Comparison of ENCODE assay signal across 9 mouse cellular contexts in genomic region chr6:22280217-22280861, GRCm38 (mm10). TPM values are rescaled to one million over a fixed set of nuclear protein-coding genes. Genes with fewer than 3 reads are reported as not detected.
A peak's percentile ranks its signal among the peaks of the same experiment; 100 is the strongest.
DNase-seq lines count a peak whose midpoint lies in the region; ATAC-seq lines count a peak whose summit lies in the region.
"Had no signal": no experiment of that assay in that cellular context is flagged by ENCODE, and none has a peak within 500 bp of the region (broad histone marks: within the 10 kb centered on the region; RNA-seq: fewer than 3 reads in every experiment).

No protein-coding gene starts in this region.

- H3K4me2 ChIP-seq in midbrain, embryonic 14.5 days (ENCODE audit: low read length): no peak overlapping the region
- H3K4me2 ChIP-seq in midbrain, embryonic 11.5 days: no peak overlapping the region
- H3K4me2 ChIP-seq in heart, embryonic 13.5 days: peak overlapping the region; percentile 13

- no peak for ATAC-seq in midbrain, embryonic 14.5 days (ENCODE audit: low FRiP score, low TSS enrichment)
- no peak for ATAC-seq in midbrain, embryonic 11.5 days (ENCODE audit: low FRiP score)
- ATAC-seq in heart, embryonic 13.5 days (ENCODE audit: extremely low read depth, insufficient number of reproducible peaks, low FRiP score, low TSS enrichment): no peak

- H3K4me3 ChIP-seq in midbrain, embryonic 14.5 days (replicated peaks; ENCODE audit: low read depth, low read length): no peak overlapping the region
- no peak overlapping the region for H3K4me3 ChIP-seq in midbrain, embryonic 11.5 days (ENCODE audit: low read depth, low read length)
- H3K4me3 ChIP-seq in heart, embryonic 13.5 days: no peak overlapping the region

- no peak overlapping the region for H3K9ac ChIP-seq in midbrain, embryonic 14.5 days (replicated peaks; ENCODE audit: low read length)
- no peak overlapping the region for H3K9ac ChIP-seq in midbrain, embryonic 11.5 days (ENCODE audit: low read length)
- H3K9ac ChIP-seq in heart, embryonic 13.5 days: no peak overlapping the region

- no peaks in the 10 kb centered on the region for H3K9me3 ChIP-seq in midbrain, embryonic 14.5 days (ENCODE audit: control insufficient read depth, low read length)
- H3K9me3 ChIP-seq in midbrain, embryonic 11.5 days (ENCODE audit: control insufficient read depth, low read length): no peaks in the 10 kb centered on the region
- no peaks in the 10 kb centered on the region for H3K9me3 ChIP-seq in heart, embryonic 13.5 days

- H3K36me3 ChIP-seq in midbrain, embryonic 14.5 days (ENCODE audit: control insufficient read depth, insufficient read depth, low read length): no peaks in the 10 kb centered on the region
- H3K36me3 ChIP-seq in midbrain, embryonic 11.5 days (ENCODE audit: control insufficient read depth, insufficient read depth, low read length): no peaks in the 10 kb centered on the region
- H3K36me3 ChIP-seq in heart, embryonic 13.5 days: no peaks in the 10 kb centered on the region

- no peaks in the 10 kb centered on the region for H3K27me3 ChIP-seq in midbrain, embryonic 14.5 days (ENCODE audit: control insufficient read depth, insufficient read depth, low read length)
- H3K27me3 ChIP-seq in midbrain, embryonic 11.5 days (ENCODE audit: control insufficient read depth, insufficient read depth, low read length): no peaks in the 10 kb centered on the region
- H3K27me3 ChIP-seq in heart, embryonic 13.5 days (replicated peaks): no peaks in the 10 kb centered on the region

- no peaks in the 10 kb centered on the region for H3K4me1 ChIP-seq in midbrain, embryonic 14.5 days (ENCODE audit: control insufficient read depth, insufficient read depth, low read length)
- H3K4me1 ChIP-seq in midbrain, embryonic 11.5 days (ENCODE audit: control insufficient read depth, insufficient read depth, low read length): no peaks in the 10 kb centered on the region
- peaks cover 12% of the 10 kb centered on the region; the same call in 1 of the 2 replicates for H3K4me1 ChIP-seq in heart, embryonic 13.5 days

- WGBS in midbrain, embryonic 14.5 days: 65% methylated on average over 14 of the region's 14 CpGs
- WGBS in midbrain, embryonic 11.5 days: 75% methylated on average over 14 of the region's 14 CpGs
- WGBS in heart, embryonic 13.5 days: 54% methylated on average over 14 of the region's 14 CpGs

- no peak overlapping the region for H3K27ac ChIP-seq in midbrain, embryonic 14.5 days (replicated peaks; ENCODE audit: low read depth, low read length)
- H3K27ac ChIP-seq in midbrain, embryonic 11.5 days (ENCODE audit: low read depth, low read length): no peak overlapping the region
- H3K27ac ChIP-seq in heart, embryonic 13.5 days (replicated peaks): no peak overlapping the region
- H3K27ac ChIP-seq: macrophage had no signal

- peak; percentile 30 for DNase-seq in midbrain, embryonic 14.5 days
- DNase-seq in midbrain, embryonic 11.5 days (ENCODE audit: low spot score, missing footprints): no peak
- peak; percentile 76 to 81 for DNase-seq in cerebellum, postnatal 10 days
- DNase-seq in layer of hippocampus, adult 8-10 months (ENCODE audit: low spot score in 2 of 2): peak; percentile 21 to 48
- peak; percentile 74 for DNase-seq in lung, postnatal 10 days
- DNase-seq in thymus, postnatal 25 days: no peak
- no peak for DNase-seq in thymus, postnatal 10 days (ENCODE audit: low spot score in 2 of 2)

RNA-seq across cellular contexts. Expression of gene Wnt16, which starts 7.7 kb away (rescaled TPM):
- 0.18 TPM in 1 of 2 replicates, not detected in the other for polyA plus RNA-seq in midbrain, embryonic 14.5 days (2014; fragmentation: Nextera tagmentation; extraction: Ambion mirVana)
- 0.12 and 0.75 TPM in 2 replicates for polyA plus RNA-seq in midbrain, embryonic 11.5 days (2014; fragmentation: Nextera tagmentation; extraction: Ambion mirVana)
- polyA plus RNA-seq in heart, embryonic 13.5 days (2015; fragmentation: Nextera tagmentation; extraction: Ambion mirVana): 3.1 and 3.4 TPM in 2 replicates
- total RNA-seq in layer of hippocampus, adult 8-10 months (2022): 1 to 10 TPM in 3 of 4 experiments, under 1 TPM in 1; 0.73 to 1.7 (median 1.2) TPM
- polyA plus RNA-seq: macrophage had no signal

Comparison
In these comparisons a context has a peak if more than half of its experiments do, and no peak if none do; other contexts are left out.
1. DNase-seq: peak in midbrain, embryonic 14.5 days (single experiment), cerebellum, postnatal 10 days (2 of 2), layer of hippocampus, adult 8-10 months (2 of 2) and lung, postnatal 10 days (single experiment); none in midbrain, embryonic 11.5 days (single experiment), thymus, postnatal 25 days (single experiment) and thymus, postnatal 10 days (0 of 2).